Mouse (Mus musculus) embryo, embryonic 10 days (tissue): ENCODE data around the gene Plcb4.

Source experiments
- DNase-seq: peaks from one replicate; pipeline ENCODE4 v3.0.0-alpha.2; 2015; ENCODE audit warnings: low spot score

Gene Plcb4

GRCm38 (mm10) chr2:136012759-136013158 lies 353.9 kb downstream of the Plcb4 start:
- DNase-seq, result no peak

GRCm38 (mm10) chr2:136048464-136048863 lies 389.7 kb downstream of the Plcb4 start:
- no peak for DNase-seq

- peak; percentile 51 for DNase-seq
Measured at GRCm38 (mm10) chr2:136050793-136051615, 392.2 kb downstream of the Plcb4 start.

- peak; percentile 39 for DNase-seq
Measured at GRCm38 (mm10) chr2:136051688-136052289, 393.0 kb downstream of the Plcb4 start, which contains the start of gene Lamp5. Gene Lamp5 (plus strand): TSS chr2:136052239.

GRCm38 (mm10) chr2:136057861-136058331 lies 399.1 kb downstream of the Plcb4 start:
- DNase-seq, result peak; percentile 31

GRCm38 (mm10) chr2:136058398-136058797 lies 399.6 kb downstream of the Plcb4 start:
- DNase-seq, result no peak

GRCm38 (mm10) chr2:136059029-136059669 lies 400.3 kb downstream of the Plcb4 start:
- peak; percentile 17 for DNase-seq
